Mouse (Mus musculus) heart, embryonic 16.5 days (tissue): ENCODE measurements around the gene Akp3. TPM values are rescaled to one million over a fixed set of nuclear protein-coding genes. Genes with fewer than 3 reads are reported as not detected.

Experiments used
- polyA plus RNA-seq: library from polyadenylated mRNA; unstranded; fragments of >200 nt; fragmentation: Nextera tagmentation; extraction: Ambion mirVana; gene quantifications from 2 replicates; pipeline ENCODE4 v1.2.1, GENCODE M21; 2015

Gene Akp3
- polyA plus RNA-seq, 1 experiment from 2014 or later = not detected

Other genes with a start within 250 kb of the Akp3 start
- not detected in 2 replicates for gene Alppl2, start 35.0 kb upstream of the Akp3 start, polyA plus RNA-seq
- 0.74 TPM in 1 of 2 replicates, not detected in the other for gene Alpi, start 23.4 kb upstream of the Akp3 start, polyA plus RNA-seq
- gene Ecel1, start 31.5 kb downstream of the Akp3 start, polyA plus RNA-seq = 0.71 and 0.88 TPM in 2 replicates
- not detected in 2 replicates for gene Prss56, start 58.3 kb downstream of the Akp3 start, polyA plus RNA-seq
- gene Chrnd, start 65.6 kb downstream of the Akp3 start, polyA plus RNA-seq = 0.05 and 0.13 TPM in 2 replicates
- 1.1 and 1.6 TPM in 2 replicates for gene Chrng, start 79.7 kb downstream of the Akp3 start, polyA plus RNA-seq
- gene Eif4e2, start 88.9 kb downstream of the Akp3 start, polyA plus RNA-seq = 100 and 104 TPM in 2 replicates
- gene Efhd1, start 139.4 kb downstream of the Akp3 start, polyA plus RNA-seq = 0.46 and 0.76 TPM in 2 replicates
- gene Gigyf2, start 202.0 kb downstream of the Akp3 start, polyA plus RNA-seq = 30.7 and 31.6 TPM in 2 replicates